Mouse (Mus musculus): ENCODE results near the gene Cited2. TPM values are rescaled to one million over a fixed set of nuclear protein-coding genes. Genes with fewer than 3 reads are reported as not detected.

Cited2 gene
- total RNA-seq, 1 experiment from 2014 or later, result 46.3 TPM

- peak; percentile 63 for ATAC-seq (ENCODE audit: extremely low read depth, insufficient number of reproducible peaks, low FRiP score, poor library complexity, severe bottlenecking)
These were observed 860 bp upstream of the Cited2 start for GRCm38 (mm10) chr10:17722158-17722557.

GRCm38 (mm10) chr10:17723421-17723841, 413 bp downstream of the Cited2 start:
- no peak; the same call in 1 of the 2 replicates for ATAC-seq (ENCODE audit: extremely low read depth, insufficient number of reproducible peaks, low FRiP score, poor library complexity, severe bottlenecking)

GRCm38 (mm10) chr10:17723871-17724741, 1.1 kb downstream of the Cited2 start:
- peak; percentile 37 for ATAC-seq (ENCODE audit: extremely low read depth, insufficient number of reproducible peaks, low FRiP score, poor library complexity, severe bottlenecking)

DNA sequence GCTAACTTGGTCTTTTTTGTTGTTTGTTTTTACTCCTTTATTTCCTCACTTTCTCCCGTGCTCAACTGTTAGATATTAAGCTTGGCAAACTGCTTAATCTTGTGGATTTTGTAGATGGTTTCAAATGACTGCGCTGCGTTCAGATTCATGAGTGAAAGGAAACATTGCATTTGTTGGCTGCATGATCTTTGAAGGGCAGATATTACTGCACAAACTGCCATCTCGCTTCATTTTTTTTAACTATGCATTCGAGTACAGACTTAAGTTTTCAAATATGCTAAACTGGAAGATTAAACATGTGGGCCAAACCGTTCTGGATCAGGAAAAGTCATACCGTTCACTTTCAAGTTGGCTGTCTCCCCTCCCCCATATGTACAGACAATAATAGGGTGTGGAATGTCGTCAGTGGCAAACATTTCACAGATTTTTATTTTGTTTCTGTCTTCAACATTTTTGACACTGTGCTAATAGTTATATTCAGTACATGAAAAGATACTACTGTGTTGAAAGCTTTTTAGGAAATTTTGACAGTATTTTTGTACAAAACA, 2.1 kb downstream of the Cited2 start:
- no peak for ATAC-seq (ENCODE audit: extremely low read depth, insufficient number of reproducible peaks, low FRiP score, poor library complexity, severe bottlenecking)

GRCm38 (mm10) chr10:17725644-17726372, 2.8 kb downstream of the Cited2 start:
- ATAC-seq (ENCODE audit: extremely low read depth, insufficient number of reproducible peaks, low FRiP score, poor library complexity, severe bottlenecking), result no peak

- no peak for ATAC-seq (ENCODE audit: extremely low read depth, insufficient number of reproducible peaks, low FRiP score, poor library complexity, severe bottlenecking)
These were observed 3.3 kb downstream of the Cited2 start for GRCm38 (mm10) chr10:17726373-17726720.

DNA sequence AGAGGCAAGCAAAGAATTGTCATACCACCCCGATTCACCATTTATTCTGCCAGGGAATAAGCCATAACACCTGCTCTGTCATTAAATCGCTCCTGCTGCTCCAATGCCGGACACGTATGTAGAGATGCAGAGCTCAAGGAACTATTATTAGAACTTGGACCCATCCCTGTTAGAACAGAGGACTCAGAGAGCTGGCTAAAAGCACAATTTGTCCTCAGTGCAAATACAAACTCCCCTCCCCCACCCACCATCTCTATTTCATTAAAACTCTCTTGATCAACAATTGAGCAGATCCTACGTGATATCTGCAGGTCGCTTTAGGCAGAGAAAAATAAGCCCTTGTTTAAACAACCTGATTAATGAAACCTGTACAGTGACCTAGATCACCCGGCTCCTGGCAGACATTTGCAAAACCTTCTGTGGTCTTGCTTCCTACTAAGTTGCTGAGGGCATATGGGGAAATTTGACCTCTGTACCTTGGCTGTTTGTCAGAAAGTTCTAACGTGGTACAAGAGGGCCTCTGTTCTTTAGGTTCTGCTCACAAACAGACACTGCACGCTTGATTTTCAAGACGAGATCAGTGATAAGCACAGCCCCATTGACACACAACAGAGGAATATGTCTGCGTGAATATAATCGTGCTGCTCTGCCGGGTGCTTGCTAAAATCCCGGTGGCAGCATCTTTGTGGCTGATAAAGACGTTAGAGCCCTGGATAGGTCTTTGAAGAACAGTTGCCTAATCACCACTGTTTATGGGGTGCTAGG, 4.3 kb downstream of the Cited2 start:
- ATAC-seq (ENCODE audit: extremely low read depth, insufficient number of reproducible peaks, low FRiP score, poor library complexity, severe bottlenecking), result no peak

GRCm38 (mm10) chr10:17727926-17728279, 4.9 kb downstream of the Cited2 start:
- no peak for ATAC-seq (ENCODE audit: extremely low read depth, insufficient number of reproducible peaks, low FRiP score, poor library complexity, severe bottlenecking)

GRCm38 (mm10) chr10:17728711-17729110, 5.7 kb downstream of the Cited2 start:
- ATAC-seq (ENCODE audit: extremely low read depth, insufficient number of reproducible peaks, low FRiP score, poor library complexity, severe bottlenecking), result no peak

GRCm38 (mm10) chr10:17729476-17729875, 6.5 kb downstream of the Cited2 start:
- ATAC-seq (ENCODE audit: extremely low read depth, insufficient number of reproducible peaks, low FRiP score, poor library complexity, severe bottlenecking), result no peak

DNA sequence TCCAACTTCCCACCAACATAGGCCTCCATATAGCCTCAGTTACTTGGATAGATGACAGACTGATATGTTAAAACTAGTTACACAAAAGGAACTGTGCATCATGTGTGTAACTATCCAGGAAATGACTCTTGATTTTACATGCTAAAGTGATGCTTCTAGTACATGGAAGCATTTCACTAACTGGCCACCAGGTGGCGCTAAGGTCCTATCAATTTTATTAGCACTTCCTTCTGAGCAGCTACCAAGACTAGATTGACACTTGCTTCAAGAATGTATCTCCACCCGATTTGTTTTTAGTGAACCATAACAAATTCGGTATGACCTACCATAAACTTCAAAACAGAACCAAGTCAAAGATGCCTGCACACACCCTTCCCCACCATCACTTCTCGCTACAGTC, 10.0 kb downstream of the Cited2 start:
- peak; percentile 96 for ATAC-seq (ENCODE audit: extremely low read depth, insufficient number of reproducible peaks, low FRiP score, poor library complexity, severe bottlenecking)

DNA sequence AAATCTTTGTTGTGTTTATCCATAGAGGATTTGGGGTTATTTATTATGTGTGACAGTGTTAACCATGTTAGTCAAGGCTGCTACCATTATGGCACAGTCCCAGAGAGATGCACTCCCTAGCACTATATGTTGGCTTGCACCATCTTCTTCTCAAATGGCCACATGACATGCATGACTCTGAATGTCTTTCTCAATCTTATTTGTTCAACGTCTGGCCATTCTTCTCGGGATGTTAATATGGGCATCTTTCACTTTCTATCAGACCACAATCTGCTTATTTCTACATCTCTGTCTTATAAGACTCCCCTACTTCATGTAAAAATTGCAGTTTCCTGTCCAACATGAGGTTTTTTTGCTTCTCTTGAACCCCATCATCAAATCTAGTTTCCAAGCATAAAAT, 19.6 kb downstream of the Cited2 start:
- ATAC-seq (ENCODE audit: extremely low read depth, insufficient number of reproducible peaks, low FRiP score, poor library complexity, severe bottlenecking), result no peak

- ATAC-seq (ENCODE audit: extremely low read depth, insufficient number of reproducible peaks, low FRiP score, poor library complexity, severe bottlenecking), result no peak
These were observed 29.5 kb downstream of the Cited2 start for GRCm38 (mm10) chr10:17752478-17752877.

- no peak for ATAC-seq (ENCODE audit: extremely low read depth, insufficient number of reproducible peaks, low FRiP score, poor library complexity, severe bottlenecking)
These were observed 36.8 kb downstream of the Cited2 start for GRCm38 (mm10) chr10:17759772-17760171.

DNA sequence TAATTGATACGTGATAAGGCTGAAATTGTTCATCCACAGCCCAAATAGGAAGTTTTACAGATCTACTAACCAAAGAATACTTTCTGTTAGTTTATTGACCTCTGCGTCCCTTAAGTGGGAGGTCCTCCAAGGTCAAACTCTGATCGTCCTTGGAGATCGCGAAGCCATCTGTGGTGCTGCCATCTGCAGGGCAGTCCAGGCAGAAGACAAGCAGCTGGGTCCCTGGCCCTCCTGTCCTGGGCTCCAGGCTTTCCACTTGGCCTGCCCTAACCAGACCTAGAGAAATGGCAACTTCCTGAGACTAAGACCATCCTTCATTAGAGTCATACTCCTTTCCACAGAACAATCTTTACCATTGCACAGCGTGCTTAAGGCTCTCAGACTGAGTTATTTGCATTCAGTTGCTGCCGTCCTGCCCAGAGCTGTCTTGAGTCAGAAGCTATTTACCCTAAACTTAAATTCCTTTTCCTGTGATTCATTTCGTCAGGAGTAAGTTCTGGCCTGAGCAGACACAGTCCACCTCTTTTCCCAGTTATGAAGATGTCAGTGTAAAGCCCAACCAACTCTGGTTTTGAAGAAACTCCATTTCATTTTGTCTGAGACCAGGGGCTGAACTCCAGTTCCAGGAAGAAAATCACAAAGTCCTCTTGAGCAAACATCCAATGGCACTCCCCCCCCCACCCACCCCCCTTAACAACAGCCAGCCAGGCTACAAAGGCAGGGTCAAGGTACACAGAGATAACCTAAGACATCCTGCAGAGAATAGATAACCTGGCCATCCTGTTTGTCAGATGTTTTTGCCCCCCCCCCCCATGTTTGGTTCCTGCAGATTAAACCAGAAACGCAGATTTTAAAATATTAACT, 38.0 kb downstream of the Cited2 start:
- peak; percentile 26; the same call in 1 of the 2 replicates for ATAC-seq (ENCODE audit: extremely low read depth, insufficient number of reproducible peaks, low FRiP score, poor library complexity, severe bottlenecking)

DNA sequence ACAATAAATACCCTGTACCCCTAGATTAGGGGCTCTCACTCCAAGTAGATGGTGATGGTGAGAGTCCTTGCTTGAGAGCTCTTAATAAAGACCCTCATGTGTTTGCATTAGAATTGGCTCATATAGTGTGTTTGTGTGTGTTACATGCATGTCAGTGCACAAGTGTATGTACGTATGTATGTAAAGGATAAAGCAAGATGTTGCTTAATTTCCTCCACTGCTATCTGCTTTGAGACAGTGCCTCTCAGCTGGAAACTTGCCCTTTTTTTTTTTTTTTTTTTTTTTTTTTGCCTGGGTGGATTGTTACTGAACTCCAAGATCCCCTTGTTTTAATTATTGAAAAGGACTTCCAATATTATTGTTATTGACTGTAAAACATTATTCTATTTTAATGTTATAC, 38.6 kb downstream of the Cited2 start:
- ATAC-seq (ENCODE audit: extremely low read depth, insufficient number of reproducible peaks, low FRiP score, poor library complexity, severe bottlenecking), result no peak

DNA sequence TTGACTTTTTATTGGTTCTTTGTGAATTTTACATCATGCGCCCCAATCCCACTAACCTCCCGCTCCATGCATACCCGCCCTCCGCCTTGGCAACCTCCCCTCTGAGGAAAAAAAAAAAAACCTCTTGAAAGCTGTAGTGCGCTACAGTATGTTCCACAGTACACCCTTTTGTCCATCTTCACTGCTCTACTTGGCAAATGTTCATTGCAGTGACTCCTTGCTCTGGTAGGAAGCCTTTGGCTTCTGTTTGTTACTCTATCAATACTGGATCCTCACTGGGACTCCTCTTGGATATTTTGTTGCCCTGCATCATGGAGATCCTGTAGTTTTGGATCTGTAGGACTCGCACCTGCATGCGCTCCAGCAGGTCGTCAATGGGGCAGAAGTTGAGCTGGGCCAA, 39.9 kb downstream of the Cited2 start:
- ATAC-seq (ENCODE audit: extremely low read depth, insufficient number of reproducible peaks, low FRiP score, poor library complexity, severe bottlenecking), result no peak

DNA sequence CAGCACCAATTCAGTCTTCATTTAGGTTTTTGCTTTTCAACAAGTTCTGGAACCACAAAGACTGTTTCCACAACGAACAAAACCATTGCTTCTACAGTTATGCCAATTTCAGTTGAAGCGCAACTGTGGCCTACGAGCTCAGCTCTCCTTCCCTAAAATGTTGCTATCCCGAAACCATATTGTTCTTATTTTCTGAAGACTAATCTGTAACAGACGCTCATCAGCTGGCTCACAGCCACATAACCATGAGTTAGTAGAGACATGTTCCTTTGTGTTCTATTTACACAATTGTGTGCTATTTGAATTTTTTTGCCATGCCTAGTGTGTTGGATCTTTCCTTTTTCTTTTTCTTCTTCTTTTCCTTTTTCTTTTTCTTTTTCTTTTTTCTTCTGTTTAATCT, 46.8 kb downstream of the Cited2 start:
- ATAC-seq (ENCODE audit: extremely low read depth, insufficient number of reproducible peaks, low FRiP score, poor library complexity, severe bottlenecking), result no peak

Data from neutrophil, adult 5-6 weeks (primary cell).